Mouse (Mus musculus): ENCODE measurements around the gene Iqch.

DNA sequence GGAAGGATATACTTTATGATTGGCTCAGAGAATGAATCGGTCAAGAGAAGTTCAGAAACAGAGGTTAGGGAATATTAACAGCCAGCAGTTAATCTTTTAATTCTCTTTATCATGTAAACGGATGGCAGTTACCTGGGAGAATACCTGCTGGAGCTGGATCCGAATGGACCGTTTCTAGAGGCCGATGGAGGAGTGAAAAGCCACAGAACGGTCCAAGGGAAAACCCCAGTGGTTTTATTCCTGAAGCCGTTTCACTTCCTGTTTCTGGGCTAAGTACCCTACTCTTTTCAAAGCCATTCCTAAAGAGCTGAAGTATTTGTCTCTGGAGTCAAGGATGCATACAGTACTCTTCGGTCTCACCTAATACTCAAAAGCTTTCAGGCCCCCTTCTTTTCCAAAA lies 102.4 kb downstream of the Iqch start:
- TF ChIP-seq CTCF (IDR thresholded peaks at IDR 0.05; ENCODE audit: insufficient read depth, low read length), result no peak
- no peak for TF ChIP-seq POLR2A (IDR thresholded peaks at IDR 0.05; ENCODE audit: borderline replicate concordance, extremely low read depth, low read depth, low read length)

All from lung, adult 2 months (tissue).